9 mouse cellular contexts compared by ENCODE assay signal in genomic region chr6:94684844-94685557, GRCm38 (mm10). TPM values are rescaled to one million over a fixed set of nuclear protein-coding genes. Genes with fewer than 3 reads are reported as not detected.
DNase-seq lines count a peak whose midpoint lies in the region; ATAC-seq and TF ChIP-seq lines count a peak whose summit lies in the region.
"Had no signal": no experiment of that assay in that cellular context is flagged by ENCODE, and none has a peak within 500 bp of the region (broad histone marks: within the 10 kb centered on the region; RNA-seq: fewer than 3 reads in every experiment).

No protein-coding gene starts in this region.

- ATAC-seq in kidney, postnatal 0 days (replicated peaks; ENCODE audit: low FRiP score, low read depth), result no peak
- no peak for ATAC-seq in heart, embryonic 15.5 days (replicated peaks; ENCODE audit: insufficient number of reproducible peaks, insufficient read depth, low FRiP score, low read depth)
- ATAC-seq in liver, postnatal 0 days, result no peak
- ATAC-seq in midbrain, embryonic 15.5 days (replicated peaks), result no peak

- H3K9me3 ChIP-seq in kidney, postnatal 0 days (replicated peaks; ENCODE audit: low read length), result no peaks in the 10 kb centered on the region
- no peaks in the 10 kb centered on the region for H3K9me3 ChIP-seq in heart, embryonic 15.5 days (replicated peaks)
- no peaks in the 10 kb centered on the region for H3K9me3 ChIP-seq in liver, postnatal 0 days (ENCODE audit: low read length)
- no peaks in the 10 kb centered on the region for H3K9me3 ChIP-seq in midbrain, embryonic 15.5 days

- 0 out of 2 replicates have a peak overlapping the region, but pooled peaks have one; percentile 2 for H3K27ac ChIP-seq in kidney, postnatal 0 days
- peak overlapping the region; percentile 67 for H3K27ac ChIP-seq in heart, embryonic 15.5 days
- peak overlapping the region; percentile 44; the same call in 1 of the 2 replicates for H3K27ac ChIP-seq in liver, postnatal 0 days (ENCODE audit: low read depth)
- H3K27ac ChIP-seq in left cerebral cortex, adult 2 months, result no peak overlapping the region
- H3K27ac ChIP-seq in midbrain, embryonic 15.5 days, result no peak overlapping the region

- WGBS in kidney, postnatal 0 days, result 40% methylated on average over 13 of the region's 13 CpGs
- WGBS in heart, embryonic 15.5 days, result 21% methylated on average over 13 of the region's 13 CpGs
- WGBS in liver, postnatal 0 days (ENCODE audit: insufficient replicate concordance), result 35% methylated on average over 13 of the region's 13 CpGs
- 57% methylated on average over 13 of the region's 13 CpGs for WGBS in midbrain, embryonic 15.5 days

- no peaks in the 10 kb centered on the region for H3K27me3 ChIP-seq in kidney, postnatal 0 days (ENCODE audit: insufficient read depth, low read length)
- no peaks in the 10 kb centered on the region for H3K27me3 ChIP-seq in heart, embryonic 15.5 days
- no peaks in the 10 kb centered on the region for H3K27me3 ChIP-seq in liver, postnatal 0 days (ENCODE audit: insufficient read depth, low read length)
- no peaks in the 10 kb centered on the region for H3K27me3 ChIP-seq in midbrain, embryonic 15.5 days (replicated peaks)

- peaks cover 32% of the 10 kb centered on the region for H3K4me1 ChIP-seq in kidney, postnatal 0 days (replicated peaks; ENCODE audit: insufficient read depth, low read length)
- peaks cover 65% of the 10 kb centered on the region for H3K4me1 ChIP-seq in heart, embryonic 15.5 days (replicated peaks)
- H3K4me1 ChIP-seq in liver, postnatal 0 days (ENCODE audit: insufficient read depth), result peaks cover 77% of the 10 kb centered on the region
- peaks cover 33% of the 10 kb centered on the region for H3K4me1 ChIP-seq in midbrain, embryonic 15.5 days

- H3K4me3 ChIP-seq in kidney, postnatal 0 days (replicated peaks; ENCODE audit: low read depth, low read length), result no peak overlapping the region
- H3K4me3 ChIP-seq in heart, embryonic 15.5 days, result no peak overlapping the region
- H3K4me3 ChIP-seq in liver, postnatal 0 days (ENCODE audit: low read depth, low read length), result no peak overlapping the region
- H3K4me3 ChIP-seq in left cerebral cortex, adult 2 months, result no peak overlapping the region
- no peak overlapping the region for H3K4me3 ChIP-seq in midbrain, embryonic 15.5 days

- H3K36me3 ChIP-seq in kidney, postnatal 0 days (ENCODE audit: insufficient read depth, low read length), result no peaks in the 10 kb centered on the region
- no peaks in the 10 kb centered on the region for H3K36me3 ChIP-seq in heart, embryonic 15.5 days
- no peaks in the 10 kb centered on the region for H3K36me3 ChIP-seq in liver, postnatal 0 days (replicated peaks; ENCODE audit: insufficient read depth, low read length)
- no peaks in the 10 kb centered on the region for H3K36me3 ChIP-seq in midbrain, embryonic 15.5 days (replicated peaks)

- H3K4me2 ChIP-seq in kidney, postnatal 0 days (ENCODE audit: low read length), result no peak overlapping the region
- H3K4me2 ChIP-seq in heart, embryonic 15.5 days, result peak overlapping the region; percentile 42
- H3K4me2 ChIP-seq in liver, postnatal 0 days (ENCODE audit: low read depth, low read length), result peak overlapping the region; percentile 33
- H3K4me2 ChIP-seq in midbrain, embryonic 15.5 days, result no peak overlapping the region

- DNase-seq in kidney, postnatal 0 days (ENCODE audit: low spot score), result peak; percentile 78
- DNase-seq in kidney, postnatal 14 days, result no peak
- peak; percentile 79 for DNase-seq in brain, adult 2 months (ENCODE audit: low read depth, low spot score)
- no peak for DNase-seq in liver, postnatal 0 days
- DNase-seq in urinary bladder, adult 18-20 months (ENCODE audit: low spot score in 2 of 2), result no peak
- DNase-seq in left cerebral cortex, adult 2 months (ENCODE audit: extremely low spot score in 1 of 2, low spot score in 2 of 2), result no peak
- DNase-seq: embryo, embryonic 11 days had no signal

- no peak overlapping the region for H3K9ac ChIP-seq in kidney, postnatal 0 days (ENCODE audit: low read depth, low read length)
- H3K9ac ChIP-seq in heart, embryonic 15.5 days, result no peak overlapping the region
- no peak overlapping the region for H3K9ac ChIP-seq in liver, postnatal 0 days (replicated peaks)
- no peak overlapping the region for H3K9ac ChIP-seq in midbrain, embryonic 15.5 days

- intact Hi-C loops in left cerebral cortex, adult 2 months (cut with DNase I), result no loop called here

- no peak for TF ChIP-seq EP300 in liver, postnatal 0 days (IDR thresholded peaks at IDR 0.05; ENCODE audit: low read depth)

- TF ChIP-seq CTCF in kidney, postnatal 0 days (IDR thresholded peaks at IDR 0.05; ENCODE audit: low read depth), result peak; percentile 50
- TF ChIP-seq CTCF in liver, postnatal 0 days (IDR thresholded peaks at IDR 0.05; ENCODE audit: low read depth), result no peak
- no peak; the same call in 1 of the 2 replicates for TF ChIP-seq CTCF in left cerebral cortex, adult 2 months (IDR thresholded peaks at IDR 0.05)

RNA-seq across cellular contexts. Expression of gene Lrig1, which starts 15.0 kb away (rescaled TPM):
- polyA plus RNA-seq in kidney, postnatal 0 days (2015; fragmentation: Nextera tagmentation; extraction: Ambion mirVana), result 6.1 and 8.3 TPM in 2 replicates
- polyA plus RNA-seq in heart, embryonic 15.5 days (2015; fragmentation: Nextera tagmentation; extraction: Ambion mirVana), result 8.0 and 12.6 TPM in 2 replicates
- 2.5 and 2.9 TPM in 2 replicates for polyA plus RNA-seq in liver, postnatal 0 days (2015; fragmentation: Nextera tagmentation; extraction: Ambion mirVana)
- total RNA-seq in left cerebral cortex, adult 2 months (2021), result 10 to 100 TPM; 26.0 to 27.3 TPM
- polyA plus RNA-seq in midbrain, embryonic 15.5 days (2015; fragmentation: Nextera tagmentation; extraction: Ambion mirVana), result 16.0 and 18.7 TPM in 2 replicates

Comparison
In these comparisons a context has a peak if more than half of its experiments do, and no peak if none do; other contexts are left out.
1. DNase-seq: peak in kidney, postnatal 0 days (single experiment) and brain, adult 2 months (single experiment); none in kidney, postnatal 14 days (single experiment), liver, postnatal 0 days (single experiment), urinary bladder, adult 18-20 months (0 of 2) and left cerebral cortex, adult 2 months (0 of 2).
2. H3K27ac ChIP-seq: peak in kidney, postnatal 0 days (single experiment), heart, embryonic 15.5 days (single experiment) and liver, postnatal 0 days (single experiment); none in left cerebral cortex, adult 2 months (single experiment) and midbrain, embryonic 15.5 days (single experiment).
3. H3K4me2 ChIP-seq: peak in heart, embryonic 15.5 days (single experiment) and liver, postnatal 0 days (single experiment); none in kidney, postnatal 0 days (single experiment) and midbrain, embryonic 15.5 days (single experiment).